Mouse (Mus musculus): Measurements from ENCODE around the gene Lrat.
A peak's percentile ranks its signal among the peaks of the same experiment; 100 is the strongest.

The Lrat gene

GRCm38 (mm10) chr3:82903613-82904205 is at the start of gene Lrat:
Gene Lrat, minus strand, starts transcription at chr3:82903973.
- no peak for DNase-seq (ENCODE audit: low spot score)

- no peak for DNase-seq (ENCODE audit: low spot score)
Observed at GRCm38 (mm10) chr3:82952173-82952962, 48.6 kb upstream of the Lrat start.

- DNase-seq (ENCODE audit: low spot score) = no peak
Observed at GRCm38 (mm10) chr3:82950639-82951038, 46.9 kb upstream of the Lrat start.

- DNase-seq (ENCODE audit: low spot score) = no peak
Observed at GRCm38 (mm10) chr3:82950208-82950607, 46.4 kb upstream of the Lrat start.

GRCm38 (mm10) chr3:82946375-82947107 is 42.8 kb upstream of the Lrat start:
- DNase-seq (ENCODE audit: low spot score) = no peak

DNA sequence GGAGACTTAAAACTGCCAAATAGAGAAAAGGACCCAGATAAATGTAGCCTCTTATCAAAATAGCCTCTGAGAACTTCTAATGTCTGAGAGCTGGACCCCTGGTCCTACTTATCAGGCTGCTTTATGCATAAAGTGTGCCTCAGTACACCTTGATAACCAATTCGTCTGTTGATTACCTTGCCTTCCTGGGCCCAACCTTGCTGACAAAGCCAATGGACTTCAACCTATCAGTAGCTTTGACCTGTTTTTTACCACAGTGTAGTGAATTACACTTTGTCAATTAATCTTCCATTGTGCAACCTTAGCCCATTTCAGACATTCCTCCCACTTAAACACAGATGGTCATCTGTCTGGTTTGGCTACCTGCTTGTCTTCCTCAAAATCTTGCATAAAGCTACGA is 24.1 kb upstream of the Lrat start:
- DNase-seq (ENCODE audit: low spot score) = no peak

- no peak for DNase-seq (ENCODE audit: low spot score)
Observed at GRCm38 (mm10) chr3:82915632-82916031, 11.9 kb upstream of the Lrat start.

GRCm38 (mm10) chr3:82908671-82909070 is 4.9 kb upstream of the Lrat start:
- DNase-seq (ENCODE audit: low spot score) = no peak

DNA sequence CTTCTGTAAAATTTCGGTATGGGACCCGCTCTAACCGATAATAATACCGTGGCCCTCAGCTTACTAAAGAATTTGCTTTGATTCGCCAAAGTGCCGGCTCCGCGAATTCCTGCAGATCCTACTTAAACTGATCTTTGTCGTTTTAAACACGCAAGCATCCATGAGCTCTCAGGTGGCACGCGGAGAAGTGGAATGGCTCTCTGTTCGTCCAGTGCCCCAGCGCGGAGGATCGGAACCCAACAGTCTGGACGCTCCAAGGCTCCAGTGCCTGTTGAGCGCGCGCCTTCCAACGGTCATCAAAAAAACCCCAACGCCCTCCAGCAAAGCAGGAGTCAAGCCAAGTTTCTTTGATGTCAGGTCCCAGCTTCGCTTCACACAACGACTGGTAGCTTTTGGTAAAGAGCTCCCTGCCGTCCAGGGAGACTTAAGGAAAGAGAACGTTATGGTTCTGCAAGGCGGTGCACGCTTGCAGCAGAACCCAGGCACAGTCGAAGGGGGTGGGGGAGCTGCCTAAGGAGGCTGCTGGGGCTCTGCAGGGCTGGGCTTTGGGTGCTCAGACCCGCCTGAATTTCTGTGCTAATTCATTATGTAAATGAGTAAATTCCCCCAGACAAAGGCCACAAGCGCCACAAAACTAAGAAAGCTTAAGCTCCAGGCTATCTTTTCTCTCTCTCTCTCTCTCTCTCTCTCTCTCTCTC is 587 bp upstream of the Lrat start:
- no peak for DNase-seq (ENCODE audit: low spot score)

DNA sequence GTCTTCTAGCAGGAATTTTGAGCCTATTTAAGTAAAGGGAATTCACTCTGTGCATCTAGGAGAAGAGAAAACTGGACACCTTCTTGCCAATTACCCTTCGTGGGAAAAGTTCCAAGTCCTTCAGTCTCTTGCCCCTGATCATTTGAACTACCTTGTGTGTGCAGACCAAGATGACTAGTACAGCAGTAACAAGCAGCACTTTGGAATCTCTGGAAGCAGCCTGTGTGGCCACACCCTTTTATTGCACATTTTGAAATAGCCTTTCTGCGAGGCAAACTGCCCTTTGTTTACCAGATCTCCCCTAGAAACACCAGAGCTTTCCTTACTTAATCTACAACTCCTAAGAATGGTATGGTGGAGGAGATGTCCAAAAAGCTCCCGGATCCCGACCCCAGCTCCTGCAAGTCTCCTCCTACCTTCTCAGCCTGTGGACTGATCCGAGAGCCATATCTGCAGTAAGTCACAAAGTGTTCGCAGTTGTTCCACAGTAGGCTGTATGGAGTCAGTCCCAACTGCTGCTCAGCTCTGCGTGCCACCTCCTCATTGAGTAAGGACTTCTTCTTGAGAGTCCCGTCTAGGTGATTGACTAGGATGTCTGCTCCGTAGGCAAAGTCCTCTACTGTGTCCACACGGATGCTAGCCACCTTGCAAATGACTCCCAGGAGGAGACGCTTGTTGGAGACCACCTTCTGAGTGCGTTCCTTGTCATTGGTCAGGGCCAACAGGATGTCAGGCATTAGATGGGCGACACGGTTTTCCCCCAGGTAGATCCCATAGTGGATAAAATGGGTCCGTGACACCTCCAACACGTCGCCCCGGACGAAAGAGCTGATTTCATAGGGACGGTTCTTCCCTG is 788 bp downstream of the Lrat start:
- DNase-seq (ENCODE audit: low spot score) = no peak

- DNase-seq (ENCODE audit: low spot score) = no peak
Observed at GRCm38 (mm10) chr3:82888842-82889241, 14.9 kb downstream of the Lrat start.

GRCm38 (mm10) chr3:82877258-82877657 is 26.5 kb downstream of the Lrat start:
- DNase-seq (ENCODE audit: low spot score) = no peak

DNA sequence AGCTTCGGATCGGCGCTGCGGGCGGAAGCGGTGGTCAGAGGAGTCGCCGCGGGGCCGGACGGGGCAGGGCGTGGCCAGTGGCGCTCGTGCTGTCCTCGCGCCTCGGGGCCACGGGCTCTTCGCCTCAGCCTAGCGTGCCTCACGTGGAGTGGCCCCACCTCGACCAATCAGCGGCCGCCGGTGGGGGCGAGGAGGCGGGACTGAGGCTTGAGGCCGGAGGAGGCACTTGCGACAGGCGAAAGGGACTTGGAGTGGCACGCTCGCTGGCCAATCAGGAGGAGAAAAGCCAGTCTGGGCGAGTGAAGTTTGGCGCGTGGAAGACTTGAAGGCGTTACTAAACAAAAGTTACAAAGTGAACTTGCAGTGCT is 27.4 kb downstream of the Lrat start, which contains the start of gene Rbm46:
Gene Rbm46 (minus strand): TSS at position 112 of the 368 bp plus-strand sequence.
- peak; percentile 77 for DNase-seq (ENCODE audit: low spot score)

- peak; percentile 5 for DNase-seq (ENCODE audit: low spot score)
Observed at GRCm38 (mm10) chr3:82875671-82876371, 28.0 kb downstream of the Lrat start.

DNA sequence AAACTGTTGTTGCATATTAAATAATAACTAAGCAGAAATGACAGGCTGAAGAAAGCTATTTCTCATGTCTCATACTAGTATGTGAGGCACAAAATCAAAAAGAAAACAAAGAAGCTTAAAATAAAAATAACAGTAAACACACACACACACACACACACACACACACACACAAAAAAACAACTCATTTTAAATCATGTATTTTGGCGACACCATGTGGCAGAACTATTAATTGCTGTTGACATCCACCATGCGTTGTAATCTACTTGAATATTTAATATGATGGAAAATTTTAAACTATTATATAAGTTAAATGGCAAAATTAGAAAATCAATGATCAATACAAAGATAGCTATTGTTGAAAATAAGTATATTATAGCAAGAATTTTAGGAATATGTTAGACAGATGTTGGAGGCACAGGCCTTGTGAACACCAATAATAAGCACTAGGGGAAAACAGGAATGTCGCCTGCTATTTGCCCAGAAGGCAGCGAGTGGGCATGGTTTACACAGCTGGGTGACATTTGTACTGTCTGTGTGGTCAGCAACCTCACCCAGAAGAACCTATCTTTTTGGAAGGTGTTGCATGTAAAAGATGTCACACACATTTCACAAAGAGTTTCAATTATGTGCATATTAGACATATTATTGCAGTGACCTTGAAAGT is 46.2 kb downstream of the Lrat start:
- DNase-seq (ENCODE audit: low spot score) = peak; percentile 9

All from urinary bladder, postnatal 25 days (tissue).